Mouse (Mus musculus) kidney, adult 9 months (tissue): ENCODE results near the gene Vmn2r108.
"Not testable (repeated sequence)": the region's sequence is repeated elsewhere in the genome, so short reads cannot be mapped to it uniquely, and the experiment has no call there.

ENCODE experiments used
- DNase-seq: peaks from one replicate; pipeline ENCODE4 v3.0.0; 2022

Gene Vmn2r108

GRCm38 (mm10) chr17:20481231-20481630 is at the start of gene Vmn2r108:
Gene Vmn2r108 (minus strand): TSS chr17:20481331.
- no peak for DNase-seq

DNA sequence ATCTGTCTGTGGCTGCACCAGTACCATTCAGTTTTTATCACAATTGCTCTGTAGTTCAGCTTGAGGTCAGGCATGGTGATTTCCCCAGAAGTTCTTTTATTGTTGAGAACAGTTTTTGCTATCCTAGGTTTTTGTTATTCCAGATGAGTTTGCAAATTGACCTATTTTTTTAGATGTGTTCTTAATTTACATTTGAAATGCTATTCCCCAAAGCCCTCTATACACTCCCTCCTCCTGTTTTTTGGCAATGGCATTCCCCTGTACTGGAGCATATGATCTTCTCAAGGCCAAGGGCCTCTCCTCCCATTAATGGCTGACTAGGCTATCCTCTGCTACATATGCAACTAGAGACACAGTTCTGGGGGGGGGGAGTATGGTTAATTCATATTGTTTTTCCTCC is 27.1 kb upstream of the Vmn2r108 start:
- not testable (repeated sequence) for DNase-seq

GRCm38 (mm10) chr17:20497858-20498257 is 16.7 kb upstream of the Vmn2r108 start, which contains the start of gene Vmn1r225:
Gene Vmn1r225 (plus strand): TSS chr17:20498158.
- DNase-seq = no peak

GRCm38 (mm10) chr17:20473311-20473710 is 7.8 kb downstream of the Vmn2r108 start:
- no peak for DNase-seq

DNA sequence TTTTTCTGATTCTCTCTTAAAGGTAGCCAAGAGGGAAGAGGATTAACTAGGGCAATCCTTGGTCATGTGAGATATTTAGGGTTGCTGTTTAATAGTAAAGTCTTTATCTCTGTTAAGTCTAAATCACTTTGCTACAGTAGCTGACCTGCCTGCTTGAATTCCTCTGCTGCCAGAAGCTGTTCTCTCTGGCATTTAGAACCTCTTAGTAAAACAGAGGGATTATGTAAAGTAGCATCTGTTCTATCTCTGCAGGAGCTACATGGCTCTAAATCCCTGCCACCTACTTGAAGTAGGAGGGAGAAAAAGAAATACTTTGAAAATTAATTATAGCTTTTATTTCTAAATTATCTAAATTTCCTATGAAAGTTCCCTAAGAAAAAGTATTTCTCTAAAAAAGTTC is 41.9 kb downstream of the Vmn2r108 start:
- no peak for DNase-seq

- no peak for DNase-seq
Measured at GRCm38 (mm10) chr17:20413846-20414245, 67.3 kb downstream of the Vmn2r108 start, which contains the start of gene Vmn1r224. Gene Vmn1r224 (plus strand): TSS chr17:20414146.
